Mouse (Mus musculus) thymus, adult 2 months (tissue): ENCODE data around the gene Map6.

Source experiments
- CTCF ChIP-seq: fragments of 200-500 bp; IDR thresholded peaks from 2 replicates; pipeline ENCODE4 v1.5.1; 2012; ENCODE audit warnings: mild to moderate bottlenecking, control low read depth, low read length, moderate library complexity, borderline replicate concordance; ENCODE audit not compliant: control insufficient read depth, poor library complexity, insufficient read depth; ENCODE audit errors: extremely low read depth
- POLR2A ChIP-seq: fragments of 200-500 bp; IDR thresholded peaks from 2 replicates; pipeline ENCODE4 v1.6.1; 2012; ENCODE audit warnings: mild to moderate bottlenecking, low read length, control low read depth, moderate library complexity; ENCODE audit not compliant: control insufficient read depth, poor library complexity, insufficient read depth; ENCODE audit errors: extremely low read depth

- TF ChIP-seq POLR2A, result no peak
- TF ChIP-seq CTCF, result no peak
These were observed 115.1 kb downstream of the Map6 start for GRCm38 (mm10) chr7:99382088-99383000.
